Mouse (Mus musculus) lung, adult 2 months (tissue): ENCODE measurements around the gene Mthfd1l.

Source experiments
- CTCF ChIP-seq: fragments of 200-500 bp; IDR thresholded peaks from 2 replicates; pipeline ENCODE4 v1.5.1; 2011; ENCODE audit warnings: mild to moderate bottlenecking, low read length, control low read depth; ENCODE audit not compliant: insufficient read depth
- POLR2A ChIP-seq: fragments of 200-500 bp; IDR thresholded peaks from 2 replicates; pipeline ENCODE4 v1.6.1; 2011; ENCODE audit warnings: low read depth, mild to moderate bottlenecking, control low read depth, low read length, borderline replicate concordance; ENCODE audit errors: extremely low read depth

DNA sequence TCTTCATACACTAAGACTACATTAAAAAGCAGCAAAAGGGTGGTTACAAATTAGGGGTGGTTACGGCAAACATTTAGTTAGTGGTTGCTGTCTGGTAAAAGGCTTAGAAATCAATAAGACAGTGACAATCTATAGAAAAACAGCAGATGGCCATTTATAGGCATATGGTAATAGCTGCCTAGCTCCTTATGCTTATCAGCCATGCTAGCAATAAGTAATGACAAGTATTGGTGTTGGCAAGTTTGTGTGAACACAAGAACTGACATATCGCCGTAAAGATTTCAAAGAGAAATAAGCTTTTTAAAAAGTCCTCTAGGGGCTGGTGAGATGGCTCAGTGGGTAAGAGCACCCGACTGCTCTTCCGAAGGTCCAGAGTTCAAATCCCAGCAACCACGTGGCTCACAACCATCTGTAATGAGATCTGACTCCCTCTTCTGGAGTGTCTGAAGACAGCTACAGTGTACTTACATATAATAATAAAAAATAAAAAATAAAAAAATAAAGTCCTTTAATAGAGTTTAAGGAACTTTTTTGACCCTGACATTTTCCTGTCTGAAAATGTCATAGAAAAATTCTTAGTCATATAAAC, 17.5 kb downstream of the Mthfd1l start:
- TF ChIP-seq CTCF = no peak
- TF ChIP-seq POLR2A = no peak
